8 mouse cellular contexts compared by ENCODE assay signal in the genomic region with DNA sequence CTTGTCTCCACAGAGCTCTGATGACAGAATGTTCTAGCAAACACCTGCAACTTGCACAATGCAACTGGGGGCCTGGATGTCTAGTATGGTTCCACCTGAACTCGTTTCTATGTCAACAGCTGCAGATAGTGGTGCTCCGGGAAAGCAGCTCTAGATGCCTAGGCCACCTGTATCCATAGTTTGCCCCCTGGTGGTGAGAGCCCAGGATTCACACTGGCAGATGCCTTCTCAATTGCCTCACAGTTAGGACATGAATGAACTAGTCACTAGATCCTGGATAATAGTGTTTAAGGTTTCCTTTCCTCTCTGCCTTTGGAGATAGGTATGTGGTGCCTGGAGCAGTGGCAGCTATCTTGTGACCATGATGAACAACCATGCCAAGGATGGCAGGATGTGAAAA.
DNase-seq lines count a peak whose midpoint lies in the region; ATAC-seq and TF ChIP-seq lines count a peak whose summit lies in the region.

No protein-coding gene starts in this region.

- no peak overlapping the region for H3K27ac ChIP-seq in embryonic facial prominence, embryonic 10.5 days (replicated peaks)
- H3K27ac ChIP-seq in liver, postnatal 0 days (ENCODE audit: low read depth) = no peak overlapping the region

- TF ChIP-seq CTCF in liver, postnatal 0 days (IDR thresholded peaks at IDR 0.05; ENCODE audit: low read depth) = peak; percentile 87

- no peaks in the 10 kb centered on the region for H3K9me3 ChIP-seq in embryonic facial prominence, embryonic 10.5 days
- H3K9me3 ChIP-seq in liver, postnatal 0 days (ENCODE audit: low read length) = no peaks in the 10 kb centered on the region

- peak; percentile 83 for DNase-seq in adrenal gland, postnatal 25 days
- DNase-seq in embryonic facial prominence, embryonic 10.5 days (ENCODE audit: low spot score) = peak; percentile 70
- peak; percentile 87 to 93 for DNase-seq in heart, adult 18-20 months
- DNase-seq in kidney, postnatal 36 days = peak; percentile 90 to 94
- peak; percentile 82 for DNase-seq in liver, postnatal 0 days
- peak; percentile 73 for DNase-seq in right cerebral cortex, adult 18-20 months
- peak; percentile 59 for DNase-seq in urinary bladder, adult 2 months (ENCODE audit: low spot score)

- ATAC-seq in CD4-positive, CD25-positive, alpha-beta regulatory T cell, adult 4 months = peak; percentile 46
- ATAC-seq in liver, postnatal 0 days = peak; percentile 71

- no peak for TF ChIP-seq EP300 in liver, postnatal 0 days (IDR thresholded peaks at IDR 0.05; ENCODE audit: low read depth)

- H3K4me3 ChIP-seq in embryonic facial prominence, embryonic 10.5 days = no peak overlapping the region
- H3K4me3 ChIP-seq in liver, postnatal 0 days (ENCODE audit: low read depth, low read length) = no peak overlapping the region

- H3K36me3 ChIP-seq in embryonic facial prominence, embryonic 10.5 days (replicated peaks) = no peaks in the 10 kb centered on the region
- H3K36me3 ChIP-seq in liver, postnatal 0 days (replicated peaks; ENCODE audit: insufficient read depth, low read length) = 0 out of 2 replicates have a peak, but pooled peaks cover 2% of the 10 kb centered on the region

- no peaks in the 10 kb centered on the region for H3K27me3 ChIP-seq in embryonic facial prominence, embryonic 10.5 days (replicated peaks; ENCODE audit: low read depth, poor library complexity, severe bottlenecking)
- no peaks in the 10 kb centered on the region for H3K27me3 ChIP-seq in liver, postnatal 0 days (ENCODE audit: insufficient read depth, low read length)

- H3K4me2 ChIP-seq in liver, postnatal 0 days (ENCODE audit: low read depth, low read length) = no peak overlapping the region

- no peak overlapping the region for H3K9ac ChIP-seq in liver, postnatal 0 days (replicated peaks)

- 31% methylated on average over 2 of the region's 2 CpGs for WGBS in embryonic facial prominence, embryonic 10.5 days
- WGBS in liver, postnatal 0 days (ENCODE audit: insufficient replicate concordance) = 8% methylated on average over 2 of the region's 2 CpGs

- H3K4me1 ChIP-seq in embryonic facial prominence, embryonic 10.5 days = peaks cover 18% of the 10 kb centered on the region
- H3K4me1 ChIP-seq in liver, postnatal 0 days (ENCODE audit: insufficient read depth) = peaks cover 32% of the 10 kb centered on the region
